Mouse (Mus musculus) lung, adult 2 months (tissue): ENCODE data around the gene Rmi2.

Source experiments
- CTCF ChIP-seq: fragments of 200-500 bp; IDR thresholded peaks from 2 replicates; pipeline ENCODE4 v1.5.1; 2011; ENCODE audit warnings: mild to moderate bottlenecking, low read length, control low read depth; ENCODE audit not compliant: insufficient read depth
- POLR2A ChIP-seq: fragments of 200-500 bp; IDR thresholded peaks from 2 replicates; pipeline ENCODE4 v1.6.1; 2011; ENCODE audit warnings: low read depth, mild to moderate bottlenecking, control low read depth, low read length, borderline replicate concordance; ENCODE audit errors: extremely low read depth

GRCm38 (mm10) chr16:10840018-10840417 lies 5.2 kb downstream of the Rmi2 start:
- no peak for TF ChIP-seq CTCF
- no peak for TF ChIP-seq POLR2A
